Mouse (Mus musculus): ENCODE data around the gene Ddx4.
A peak's percentile ranks its signal among the peaks of the same experiment; 100 is the strongest.

Gene Ddx4

DNA sequence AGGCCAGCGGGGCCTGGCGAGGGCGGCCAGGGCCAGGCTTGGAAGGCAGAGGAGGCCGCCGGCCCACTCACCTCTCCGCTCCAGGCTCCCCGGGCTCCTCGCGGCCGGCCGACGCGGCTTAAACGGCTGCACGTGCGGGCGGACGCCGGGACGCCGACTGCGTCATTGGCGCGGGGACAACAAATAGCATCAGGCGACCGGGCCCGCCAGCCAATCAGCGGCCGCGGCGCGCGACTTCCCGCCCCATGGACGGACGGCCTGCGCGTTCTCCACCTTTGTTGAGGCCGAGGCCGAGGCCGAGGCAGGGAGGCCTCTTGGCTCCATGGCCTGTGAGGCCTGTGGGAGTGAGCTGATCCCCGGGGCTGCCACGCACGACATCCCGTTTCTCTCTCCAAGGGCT, at the start of gene Ddx4:
Gene Ddx4 (minus strand): TSS at position 271 of the 400 bp plus-strand sequence.
- DNase-seq (ENCODE audit: low spot score), result no peak

DNA sequence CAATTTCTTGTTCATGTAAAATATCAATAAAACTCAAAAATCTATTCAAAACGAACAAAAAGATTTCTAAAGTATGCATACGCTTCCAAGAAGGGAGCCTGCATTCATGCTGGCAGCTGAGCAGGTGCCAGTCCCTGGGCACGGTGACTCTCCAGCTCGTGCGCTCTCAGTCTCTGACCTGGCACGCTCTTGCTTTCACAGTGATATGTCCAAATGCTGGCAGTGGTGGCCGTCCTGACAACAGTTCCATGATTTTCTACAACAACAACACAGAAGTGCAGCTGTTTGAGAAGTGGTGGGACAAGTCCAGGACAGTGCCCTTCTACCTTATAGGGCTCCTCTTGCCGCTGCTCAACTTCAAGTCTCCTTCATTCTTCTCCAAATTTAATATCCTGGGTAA, 49.0 kb upstream of the Ddx4 start:
- no peak for DNase-seq (ENCODE audit: low spot score)

DNA sequence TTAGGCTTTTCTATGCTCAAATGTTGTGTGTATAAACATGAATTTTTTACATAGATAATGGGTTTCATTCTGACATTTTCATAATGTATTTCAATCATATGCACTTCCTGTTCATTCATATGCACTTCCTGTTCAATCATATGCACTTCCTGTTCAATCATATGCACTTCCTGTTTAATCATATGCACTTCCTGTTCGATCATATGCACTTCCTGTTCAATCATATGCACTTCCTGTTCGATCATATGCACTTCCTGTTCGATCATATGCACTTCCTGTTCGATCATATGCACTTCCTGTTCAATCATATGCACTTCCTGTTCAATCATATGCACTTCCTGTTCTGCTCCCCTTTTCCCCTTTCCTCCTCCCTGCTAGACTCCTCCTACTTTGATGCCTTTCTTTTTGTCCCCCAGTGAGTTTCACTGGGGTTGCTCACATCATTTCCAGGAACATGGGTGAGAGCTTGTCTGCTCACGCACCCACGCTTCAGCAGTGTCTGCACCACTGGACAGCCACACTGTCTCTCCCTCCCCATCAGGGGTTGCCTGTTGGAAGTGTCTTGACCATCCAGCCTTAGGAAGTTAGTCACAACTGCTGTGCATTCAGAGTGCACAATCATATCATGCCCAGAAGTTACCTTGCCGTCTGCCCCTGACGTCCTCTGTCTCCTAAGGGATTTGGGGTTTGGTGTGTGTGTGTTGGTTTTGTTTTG, 43.4 kb upstream of the Ddx4 start:
- no peak for DNase-seq (ENCODE audit: low spot score)

DNA sequence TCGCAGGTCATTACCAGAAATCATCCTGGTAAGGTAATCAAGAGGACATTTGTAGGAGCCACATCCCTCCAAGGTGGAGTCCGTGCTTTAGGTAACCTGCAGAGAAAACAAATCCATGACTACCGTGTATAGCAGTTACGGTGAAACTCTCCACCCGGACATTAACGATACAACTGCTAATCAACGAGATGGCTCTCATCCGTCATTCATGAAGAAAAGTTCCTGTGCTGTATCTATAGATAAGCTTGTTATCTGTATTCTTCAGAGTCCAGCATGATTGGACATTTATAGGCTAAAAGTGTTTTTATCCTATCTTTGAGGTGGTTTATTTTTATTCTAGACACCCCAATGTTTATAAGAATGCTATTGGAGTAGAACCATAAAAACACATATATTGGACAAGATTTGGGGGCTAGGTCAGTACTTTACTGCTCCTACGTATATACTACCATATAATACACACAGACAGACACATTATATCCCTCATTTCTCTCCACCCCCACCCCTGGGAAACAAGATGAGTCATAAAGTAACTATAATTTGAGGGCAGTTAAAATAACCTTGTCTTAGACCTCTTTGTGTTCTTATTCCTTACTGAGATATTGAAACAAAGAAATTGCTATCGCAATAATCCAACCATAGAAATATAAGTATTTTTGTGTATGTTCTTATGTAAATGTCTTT, 40.7 kb upstream of the Ddx4 start:
- DNase-seq (ENCODE audit: low spot score), result no peak

DNA sequence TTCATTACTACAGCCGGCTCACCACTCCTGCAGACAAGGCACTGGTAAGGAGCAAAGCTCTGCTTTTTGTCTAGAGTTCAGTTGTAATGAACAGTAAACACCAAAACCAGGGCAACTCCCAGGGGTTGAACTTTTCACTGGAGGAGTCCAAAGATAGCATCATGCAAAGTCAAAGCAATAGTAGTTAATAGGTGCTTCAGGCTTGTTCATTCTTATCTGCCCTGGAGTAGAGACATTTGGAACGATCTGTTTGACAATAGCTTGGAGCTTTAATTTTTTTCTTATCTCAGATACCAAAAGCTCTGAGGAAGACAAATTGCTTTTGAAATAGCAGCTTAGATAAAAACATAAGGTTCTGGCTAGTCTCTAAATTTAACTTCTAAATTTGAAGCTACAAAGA, 33.9 kb upstream of the Ddx4 start:
- no peak for DNase-seq (ENCODE audit: low spot score)

DNA sequence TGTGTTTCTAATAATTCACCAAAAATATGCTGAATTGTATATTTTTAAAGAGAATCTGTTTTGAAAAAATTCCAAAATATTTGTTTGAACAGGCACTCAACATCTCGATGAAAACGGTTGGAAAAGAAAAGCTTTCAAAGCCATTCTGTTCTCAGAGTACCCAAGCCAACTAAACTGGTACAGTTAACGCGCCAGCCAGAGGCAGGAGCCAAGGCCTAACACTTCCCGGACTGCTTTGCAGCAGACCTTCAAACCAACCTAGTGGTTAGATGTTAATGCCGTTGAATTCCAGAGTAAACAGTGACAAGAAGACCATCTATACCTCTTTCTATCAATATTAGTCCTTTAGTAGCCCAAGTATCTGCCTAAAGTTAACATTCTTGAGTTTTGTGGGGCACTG, 31.7 kb upstream of the Ddx4 start:
- no peak for DNase-seq (ENCODE audit: low spot score)

DNA sequence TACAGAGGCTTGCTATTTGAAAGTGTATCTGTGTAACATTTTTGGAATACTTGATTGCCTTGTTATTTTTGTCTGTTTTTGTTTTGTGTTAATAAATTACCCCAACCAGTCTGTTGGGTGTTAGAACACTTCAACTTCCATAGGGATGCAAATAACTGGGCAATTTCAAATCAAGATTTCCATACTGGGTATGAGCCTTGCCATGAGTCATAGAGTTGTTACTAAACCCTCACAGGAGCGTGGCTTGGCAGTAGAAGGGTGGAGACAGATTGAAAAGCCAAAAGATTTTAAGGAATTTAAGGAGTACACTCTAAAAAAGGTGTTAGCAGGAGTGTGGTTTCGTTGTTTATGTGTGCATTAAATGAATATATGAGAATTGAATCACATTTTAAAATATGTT, 31.0 kb upstream of the Ddx4 start:
- no peak for DNase-seq (ENCODE audit: low spot score)

DNA sequence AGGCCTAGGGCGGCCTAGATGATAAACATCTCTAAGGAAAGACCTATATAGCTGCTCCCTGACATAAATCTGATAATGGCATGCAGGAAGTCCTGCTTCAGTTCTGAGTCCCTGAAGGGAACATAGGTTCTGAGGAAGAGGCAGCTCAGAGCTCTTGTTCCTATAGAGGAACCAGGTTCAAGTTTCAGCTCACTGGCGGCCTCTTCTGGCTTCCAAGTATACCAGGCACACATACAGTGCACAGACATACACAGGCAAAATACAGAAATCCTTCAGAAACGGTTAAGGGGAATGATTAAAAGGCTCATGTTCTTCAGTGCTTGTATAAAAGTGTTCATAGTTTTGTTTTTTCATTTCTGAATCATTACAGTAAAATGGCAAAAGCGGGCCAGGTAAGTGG, 25.9 kb upstream of the Ddx4 start:
- DNase-seq (ENCODE audit: low spot score), result no peak

DNA sequence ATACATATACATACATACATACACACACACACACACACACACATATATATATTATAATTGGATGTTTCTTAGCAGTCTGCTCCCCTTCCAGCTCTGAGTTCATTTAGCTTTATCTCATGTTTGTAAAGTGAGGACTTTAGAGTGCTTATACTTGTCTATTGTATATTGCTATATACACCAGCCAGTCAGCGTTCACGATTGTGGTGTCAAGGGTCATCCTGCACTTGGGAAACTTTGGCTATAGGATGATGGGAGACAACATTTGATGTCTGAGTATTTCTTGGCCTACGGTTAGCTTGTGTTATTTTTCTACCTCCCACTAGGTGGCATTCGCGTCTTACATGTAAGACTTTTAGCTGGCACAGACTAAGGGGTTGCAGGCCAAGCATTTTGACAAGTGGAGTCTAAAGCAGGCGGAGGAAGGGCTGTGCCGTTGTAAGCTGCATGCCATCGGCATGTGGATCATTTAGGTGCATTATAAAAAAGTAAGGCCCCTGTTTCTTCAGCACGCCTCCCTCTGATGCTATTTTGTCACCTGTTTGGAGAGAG, 21.7 kb upstream of the Ddx4 start:
- peak; percentile 48 for DNase-seq (ENCODE audit: low spot score)

DNA sequence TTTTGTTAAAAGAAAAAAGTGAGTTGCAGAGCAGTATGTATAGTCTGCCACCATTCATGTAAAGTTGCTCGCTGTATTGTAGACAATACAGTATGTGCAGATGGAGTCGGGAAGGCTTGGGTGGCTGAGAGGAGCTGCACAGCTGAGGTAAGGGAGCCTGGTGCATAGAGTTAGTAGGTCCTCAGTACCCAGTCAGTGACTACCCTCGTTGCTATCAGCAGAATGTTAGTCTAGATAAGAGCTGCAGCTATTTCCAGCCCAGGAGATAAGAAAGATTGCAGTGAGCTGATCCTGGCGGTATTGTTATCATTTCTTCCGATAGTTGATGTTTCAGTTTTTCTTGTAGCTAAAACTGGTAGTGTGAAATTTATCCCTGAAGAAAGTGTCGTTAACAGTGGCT, 20.5 kb upstream of the Ddx4 start:
- DNase-seq (ENCODE audit: low spot score), result no peak

DNA sequence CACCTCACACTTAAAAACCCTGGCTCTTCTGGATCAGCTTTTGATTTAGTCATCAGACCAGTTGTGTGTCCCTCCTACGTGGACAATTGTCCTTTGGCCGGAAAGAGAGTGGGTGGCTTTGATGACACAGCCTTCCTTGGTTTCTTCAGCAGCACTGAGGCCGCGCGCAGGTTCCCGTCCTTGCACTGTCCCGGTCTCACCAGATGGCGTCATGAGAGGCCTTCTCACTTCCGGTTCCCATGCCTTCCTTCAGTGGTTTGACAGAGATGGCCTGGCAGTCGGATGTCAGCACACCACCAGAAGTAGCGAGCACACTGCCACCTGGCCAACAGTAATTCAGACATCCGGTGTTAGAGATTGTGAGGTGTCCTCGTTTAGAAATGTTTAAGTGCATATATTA, 19.4 kb upstream of the Ddx4 start:
- no peak for DNase-seq (ENCODE audit: low spot score)

DNA sequence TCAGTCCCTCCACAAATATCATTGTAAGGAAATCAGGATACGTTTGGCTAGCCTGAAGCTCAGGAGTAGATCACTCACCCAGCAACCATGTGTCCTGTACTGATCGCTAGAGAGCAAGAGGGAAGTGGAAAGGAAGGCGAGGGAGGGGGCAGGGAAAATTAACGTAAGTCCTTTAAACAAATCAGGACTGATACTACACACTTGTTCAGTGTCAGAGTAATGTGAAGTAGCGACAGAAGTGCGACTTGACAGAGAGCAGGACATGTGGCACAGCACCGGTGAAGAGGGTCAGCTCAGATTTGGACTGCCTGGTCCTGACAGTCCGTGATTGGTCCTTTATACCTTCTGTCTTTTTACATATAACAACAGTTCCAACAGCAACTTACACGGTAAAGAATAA, 14.9 kb upstream of the Ddx4 start:
- DNase-seq (ENCODE audit: low spot score), result no peak

DNA sequence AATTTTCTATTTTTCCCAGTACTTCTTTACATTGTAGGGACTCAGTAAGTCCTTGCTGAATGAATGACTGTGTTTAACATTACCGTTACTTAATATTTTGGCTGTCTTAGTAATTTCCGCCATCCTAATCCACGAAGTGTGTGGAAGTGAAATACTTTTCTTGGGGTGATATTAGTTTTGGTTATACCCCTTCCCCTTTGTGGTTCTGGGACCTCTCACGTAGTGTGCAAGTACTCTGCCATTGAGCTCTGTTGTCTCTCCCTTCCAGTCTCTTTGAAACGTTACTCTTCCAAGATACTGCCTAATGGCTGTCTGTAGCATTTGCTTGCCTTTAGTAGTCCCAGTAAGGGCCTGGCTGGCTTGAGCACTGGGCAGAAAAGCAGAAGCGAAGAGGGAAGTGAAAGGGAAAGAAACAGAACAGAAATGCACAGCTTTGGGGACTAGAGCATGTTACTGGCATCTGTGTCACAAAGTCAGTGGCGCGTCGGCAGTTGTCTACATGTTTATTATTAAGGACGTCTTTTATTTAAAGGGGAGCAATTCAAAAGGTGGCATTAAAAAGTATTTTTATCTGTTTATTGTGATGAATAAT, 14.3 kb upstream of the Ddx4 start:
- DNase-seq (ENCODE audit: low spot score), result no peak

DNA sequence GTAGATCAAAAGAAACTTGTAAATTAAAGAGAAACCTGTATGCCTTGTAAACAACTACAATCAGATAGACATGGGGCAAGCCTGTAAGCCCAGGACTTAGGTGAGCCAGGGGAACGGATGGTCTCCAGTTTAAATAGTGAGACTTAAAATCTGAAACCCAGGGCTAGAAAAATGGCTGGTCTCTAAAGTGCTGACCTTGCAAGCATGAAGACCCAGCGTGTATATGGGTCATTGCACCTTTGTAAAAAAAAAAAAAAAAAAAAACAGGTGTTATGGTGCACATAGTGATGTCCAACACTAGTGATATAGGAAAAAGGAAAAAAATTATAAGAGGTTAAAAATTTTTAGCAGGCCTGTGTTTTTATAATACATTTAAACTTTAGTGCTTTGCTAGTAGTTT, 9.4 kb upstream of the Ddx4 start:
- DNase-seq (ENCODE audit: low spot score), result no peak

DNA sequence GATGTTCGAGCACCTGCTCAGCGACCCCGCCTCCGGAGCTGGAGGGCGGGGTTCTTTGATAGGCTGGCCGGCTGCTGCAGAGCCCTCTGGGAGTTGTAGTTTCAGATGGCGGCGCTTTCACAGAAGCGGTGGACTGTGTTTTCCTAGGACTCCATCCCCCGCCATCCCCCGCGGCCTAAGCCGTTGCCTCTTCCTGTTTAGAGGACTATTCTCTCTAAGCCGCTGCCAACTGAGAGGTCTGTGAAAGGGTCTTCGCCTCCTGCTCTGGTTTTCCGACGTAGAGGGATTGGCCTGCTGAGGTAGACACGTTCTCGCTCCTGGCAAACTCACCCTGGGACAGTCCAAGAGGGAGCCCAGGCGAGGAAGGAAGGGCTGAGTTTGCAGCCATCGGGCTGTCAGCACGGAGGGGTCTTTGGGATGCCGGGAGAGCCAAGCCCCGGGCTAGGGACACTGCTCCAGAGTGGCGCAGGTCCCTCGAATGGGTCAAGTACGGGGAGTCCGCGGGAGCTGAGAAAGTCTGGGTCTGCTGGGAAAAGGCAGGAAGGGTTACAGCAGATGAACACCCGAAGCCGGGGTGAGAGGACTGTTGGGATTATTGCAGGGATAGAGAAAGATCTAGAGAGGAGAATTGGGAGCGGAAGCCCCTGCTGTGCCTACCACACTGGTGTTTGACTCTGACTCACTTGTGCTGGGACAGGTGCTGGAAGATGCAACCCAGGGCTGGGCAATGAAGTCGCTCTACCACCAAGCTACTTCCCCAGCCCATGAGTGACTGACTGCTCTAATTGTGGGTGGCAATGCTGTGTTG, 8.5 kb upstream of the Ddx4 start, which contains the start of gene Slc38a9:
Gene Slc38a9 (plus strand): TSS at position 178 of the 808 bp plus-strand sequence.
- peak; percentile 94 for DNase-seq (ENCODE audit: low spot score)

DNA sequence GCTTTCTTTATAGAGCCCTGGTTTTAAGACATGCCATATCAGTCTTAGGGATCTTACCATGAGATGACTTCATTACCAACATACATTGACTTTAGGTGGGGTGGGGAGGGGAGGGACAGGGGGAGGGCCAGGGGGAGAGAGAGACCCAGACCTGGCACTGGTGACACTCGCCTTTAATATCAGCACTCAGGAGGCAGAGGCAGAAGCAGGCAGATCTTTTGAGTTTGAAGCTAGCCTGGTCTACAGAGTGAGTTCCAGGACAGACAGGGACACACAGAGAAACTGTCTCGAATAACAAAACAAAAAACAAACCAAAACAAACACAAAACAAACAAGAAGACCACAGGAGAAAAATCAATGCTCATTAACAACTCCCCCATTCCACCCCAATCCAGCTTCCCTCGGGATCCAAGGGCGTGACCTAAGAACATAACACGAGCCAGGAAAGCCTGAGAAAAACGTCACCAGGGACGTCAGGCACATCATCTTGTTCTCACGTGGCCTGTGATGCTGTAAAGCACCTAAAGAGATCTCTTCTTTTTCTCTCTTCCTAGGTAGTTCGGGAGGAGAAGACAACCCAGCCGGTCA, 7.8 kb upstream of the Ddx4 start:
- DNase-seq (ENCODE audit: low spot score), result no peak

DNA sequence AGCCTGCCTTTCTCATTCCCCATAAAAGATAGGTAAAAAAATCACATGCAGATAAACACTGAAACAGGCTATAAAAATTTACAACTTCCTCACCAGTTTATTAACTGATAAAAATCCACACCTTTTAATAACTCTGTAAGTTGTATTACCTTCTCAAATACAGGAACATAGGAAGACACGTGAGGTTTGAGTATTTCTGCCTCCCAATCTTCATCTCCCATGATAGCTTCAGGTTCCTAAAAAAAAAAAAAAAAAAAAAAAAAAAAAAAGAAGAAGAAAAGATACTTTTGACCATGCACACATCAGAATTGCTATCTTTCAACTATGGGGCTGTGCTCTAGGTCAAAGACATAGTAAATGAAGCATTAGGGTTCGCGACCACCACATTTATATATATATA, 1.1 kb downstream of the Ddx4 start:
- DNase-seq (ENCODE audit: low spot score), result no peak

DNA sequence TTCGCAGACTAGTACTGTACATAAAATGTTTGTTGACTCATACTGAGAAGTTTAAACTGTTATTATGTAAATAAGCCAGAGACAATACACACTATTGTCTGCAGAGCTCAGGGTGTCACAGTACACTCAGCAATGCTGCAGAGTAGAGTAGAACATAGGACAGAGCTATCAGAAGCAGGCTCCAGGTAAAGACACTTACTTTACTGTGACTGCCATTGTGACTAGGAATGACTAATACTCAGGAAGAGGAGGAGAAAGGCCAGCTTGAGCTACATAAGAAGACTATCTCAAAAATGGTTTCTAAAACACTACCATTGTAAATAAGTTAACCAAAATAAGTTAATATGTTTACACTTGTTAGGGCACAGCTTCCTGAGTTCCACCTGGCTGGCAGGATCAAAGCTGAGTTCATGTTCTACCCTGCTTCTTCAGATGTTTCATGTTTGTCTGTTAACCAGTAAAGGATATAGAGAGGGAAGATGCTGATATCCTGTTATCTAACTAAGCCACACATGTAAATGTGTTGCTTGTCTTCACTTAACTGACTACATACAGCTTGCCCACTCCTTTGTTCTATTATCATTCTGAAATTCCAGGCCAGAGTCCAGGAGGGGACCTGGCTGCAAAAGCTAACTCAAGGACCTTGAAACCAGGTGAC, 6.6 kb downstream of the Ddx4 start:
- no peak for DNase-seq (ENCODE audit: low spot score)

DNA sequence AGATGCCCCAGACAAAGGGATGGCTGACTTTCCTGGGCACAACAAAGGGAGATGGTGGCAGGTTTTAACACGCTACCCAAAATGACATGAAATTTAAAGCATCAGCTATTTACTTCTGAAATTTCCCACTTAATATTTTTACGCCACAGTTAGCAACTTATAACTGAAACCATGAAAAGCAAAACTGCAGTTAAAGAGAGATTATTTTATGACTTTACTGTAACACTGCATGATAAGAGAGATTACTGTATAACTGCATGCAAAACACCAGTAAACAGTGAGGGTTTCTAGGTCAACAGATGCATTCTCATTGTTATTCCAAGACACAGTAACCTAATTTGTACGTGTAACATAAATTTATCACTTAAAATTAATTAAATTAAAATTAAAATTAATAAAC, 7.3 kb downstream of the Ddx4 start:
- no peak for DNase-seq (ENCODE audit: low spot score)

DNA sequence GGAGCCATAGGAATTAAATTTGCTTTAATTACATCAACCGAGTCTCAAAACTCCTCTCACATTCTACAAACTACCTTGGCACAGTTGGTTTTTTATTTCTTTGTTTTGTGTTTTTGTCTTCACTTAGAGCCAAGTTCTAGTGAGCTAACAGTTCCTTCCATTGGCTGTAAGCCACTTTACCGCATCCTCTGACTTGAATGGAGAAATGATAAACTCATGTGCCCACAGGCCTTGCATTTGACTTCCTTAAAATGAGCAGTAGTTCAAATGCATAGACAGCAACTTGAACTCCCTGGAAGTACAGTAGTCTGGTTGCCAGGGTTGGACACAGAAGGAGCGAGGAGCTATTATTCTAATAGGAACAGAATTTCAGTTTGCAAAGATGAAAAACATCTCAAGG, 9.4 kb downstream of the Ddx4 start:
- DNase-seq (ENCODE audit: low spot score), result no peak

DNA sequence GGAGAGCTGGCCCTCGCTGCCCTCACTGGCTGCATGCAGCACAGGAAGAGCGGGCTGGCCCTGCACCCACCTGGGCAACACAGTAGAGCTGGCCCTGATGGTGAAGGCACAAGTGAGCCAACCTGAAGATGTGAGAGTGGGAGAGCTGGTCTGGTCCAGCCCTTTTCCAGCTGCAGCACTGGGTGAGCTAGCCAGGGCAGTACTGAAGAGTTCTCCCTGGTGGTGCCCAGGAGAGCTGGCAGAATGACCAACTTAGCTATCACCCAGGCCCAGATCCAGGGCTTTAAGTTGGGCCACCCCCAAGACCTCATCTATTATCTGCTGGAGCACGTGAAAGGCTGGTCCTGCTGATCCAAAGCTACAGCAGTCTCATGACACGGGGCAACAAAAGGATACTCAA, 13.2 kb downstream of the Ddx4 start:
- DNase-seq (ENCODE audit: low spot score), result no peak

Measured in yolk sac, embryonic 10.5 days (tissue).